Mouse (Mus musculus) MEL-GATA-1-ER (cell line): Measurements from ENCODE around the gene Slc6a17.
A peak's percentile ranks its signal among the peaks of the same experiment; 100 is the strongest.

ENCODE experiments used
- DNase-seq: peaks from one replicate; pipeline ENCODE4 v3.0.0-alpha.2; 2012; ENCODE audit warnings: low read depth; ENCODE audit errors: extremely low read depth

Gene Slc6a17

DNA sequence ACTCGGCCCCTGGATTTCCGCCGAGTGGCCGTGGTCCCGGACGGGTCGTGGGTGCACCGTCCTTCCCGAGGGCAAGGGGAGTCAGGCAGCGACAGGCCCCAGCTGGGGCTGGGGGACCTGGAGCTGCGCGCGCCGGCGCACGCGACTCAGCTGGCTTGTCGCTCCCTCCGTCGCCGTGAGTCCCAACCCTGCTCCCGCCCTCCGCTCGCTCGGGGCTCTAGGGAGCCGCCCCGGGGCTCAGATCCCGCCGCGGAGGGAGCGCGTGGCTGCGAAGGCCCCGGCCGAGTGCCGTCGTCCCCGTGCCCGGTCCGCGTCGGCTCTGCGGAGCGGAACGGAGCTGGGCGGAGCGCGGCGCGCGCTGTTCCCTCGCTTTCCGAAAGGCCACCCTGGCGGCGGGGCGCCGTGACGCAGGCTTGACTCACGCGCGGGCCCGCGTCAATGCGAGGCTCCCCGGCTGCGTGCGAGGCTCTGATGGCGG lies at the start of gene Slc6a17:
Slc6a17 (minus strand) TSS at position 388 of the 478 bp plus-strand sequence.
- DNase-seq, result no peak

DNA sequence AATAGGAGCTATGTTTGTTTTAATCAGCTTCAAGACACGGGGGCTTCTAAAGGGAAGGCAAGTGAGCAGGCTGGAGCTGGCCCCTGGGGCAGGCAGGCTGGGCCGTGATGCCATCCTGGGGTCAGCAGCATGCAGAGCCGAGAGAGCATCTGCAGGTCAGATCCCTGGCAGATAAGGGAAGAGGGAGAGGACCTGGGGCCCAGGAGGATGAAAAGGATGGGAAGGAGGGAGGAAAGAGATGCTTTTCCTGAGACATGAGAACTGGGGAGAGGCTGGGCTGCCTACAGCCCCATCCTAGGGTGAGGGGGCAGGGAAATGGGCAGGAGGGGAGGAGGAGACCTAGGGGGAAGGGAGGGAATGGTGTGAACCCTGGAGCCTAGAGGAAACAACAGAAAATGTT lies 47.5 kb upstream of the Slc6a17 start:
- DNase-seq, result no peak

DNA sequence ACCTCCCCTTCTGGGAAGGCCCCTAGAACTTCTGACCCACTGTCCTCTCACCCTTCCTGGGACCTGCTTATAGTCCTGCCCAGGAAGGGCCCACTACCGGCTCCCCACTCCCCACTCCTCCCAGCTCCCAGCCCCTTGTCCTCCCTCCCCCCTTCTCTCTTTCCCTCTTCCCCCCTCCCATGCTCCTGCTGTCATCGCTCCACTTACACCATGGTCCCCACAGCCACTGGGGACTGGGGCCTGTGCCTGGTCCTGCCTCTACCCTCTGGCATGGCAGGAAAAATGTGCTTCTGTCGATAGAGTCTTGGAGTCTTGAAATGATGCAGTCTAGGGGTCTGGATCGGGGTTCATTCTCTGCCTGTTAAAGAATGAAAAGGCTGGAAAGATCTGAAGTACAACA lies 46.1 kb upstream of the Slc6a17 start:
- no peak for DNase-seq

- no peak for DNase-seq
These were observed 44.8 kb upstream of the Slc6a17 start for GRCm38 (mm10) chr3:107562591-107562990.

- DNase-seq, result no peak
These were observed 44.3 kb upstream of the Slc6a17 start for GRCm38 (mm10) chr3:107562104-107562503.

GRCm38 (mm10) chr3:107559183-107559582 lies 41.4 kb upstream of the Slc6a17 start:
- peak; percentile 7 for DNase-seq

DNA sequence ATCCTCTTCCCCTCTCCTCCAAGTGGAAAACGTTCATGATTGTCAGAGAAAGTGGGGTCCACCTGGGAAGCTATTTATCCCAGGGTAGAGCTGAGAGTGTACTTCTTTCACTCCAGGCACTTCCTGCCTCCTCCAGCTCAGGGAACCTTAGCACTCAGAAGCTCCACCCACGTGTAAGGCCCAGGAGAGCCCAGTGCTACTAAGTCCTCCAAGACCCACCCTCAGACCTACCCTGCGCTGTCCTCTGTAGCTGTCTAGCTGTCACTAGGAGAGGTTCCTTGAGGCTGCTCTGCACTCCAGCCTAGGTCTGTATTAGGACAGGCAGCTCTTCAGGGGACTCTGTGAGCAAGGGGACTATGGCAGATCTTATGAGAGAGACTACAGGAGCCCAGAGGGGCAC lies 40.9 kb upstream of the Slc6a17 start:
- DNase-seq, result no peak

DNA sequence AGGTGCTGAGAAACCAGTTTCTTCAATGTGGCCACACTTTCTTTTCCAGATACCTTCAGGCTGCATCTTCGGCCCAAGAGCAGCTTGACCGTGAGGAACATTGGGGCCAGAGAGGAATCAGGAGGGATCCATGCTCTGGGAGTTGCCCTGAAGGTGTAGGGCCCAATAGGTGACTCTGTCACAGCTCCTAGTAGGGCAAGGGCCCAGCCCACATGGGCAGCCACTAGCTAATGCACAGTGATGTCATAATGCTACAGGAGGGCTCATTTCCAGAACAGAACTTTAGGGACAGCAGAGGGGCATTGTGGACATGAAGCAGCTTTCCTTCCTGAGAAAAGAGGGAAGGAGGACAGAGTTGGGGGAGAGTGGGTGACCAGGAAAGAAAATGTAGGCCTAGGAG lies 37.0 kb upstream of the Slc6a17 start, which contains the start of gene Ubl4b:
Ubl4b (minus strand) TSS at position 232 of the 400 bp plus-strand sequence.
- DNase-seq, result no peak

GRCm38 (mm10) chr3:107550409-107551049 lies 32.7 kb upstream of the Slc6a17 start:
- DNase-seq, result peak; percentile 26

GRCm38 (mm10) chr3:107546956-107547355 lies 29.1 kb upstream of the Slc6a17 start:
- no peak for DNase-seq

- no peak for DNase-seq
These were observed 28.0 kb upstream of the Slc6a17 start for GRCm38 (mm10) chr3:107545716-107546412.

GRCm38 (mm10) chr3:107545278-107545677 lies 27.5 kb upstream of the Slc6a17 start:
- no peak for DNase-seq

DNA sequence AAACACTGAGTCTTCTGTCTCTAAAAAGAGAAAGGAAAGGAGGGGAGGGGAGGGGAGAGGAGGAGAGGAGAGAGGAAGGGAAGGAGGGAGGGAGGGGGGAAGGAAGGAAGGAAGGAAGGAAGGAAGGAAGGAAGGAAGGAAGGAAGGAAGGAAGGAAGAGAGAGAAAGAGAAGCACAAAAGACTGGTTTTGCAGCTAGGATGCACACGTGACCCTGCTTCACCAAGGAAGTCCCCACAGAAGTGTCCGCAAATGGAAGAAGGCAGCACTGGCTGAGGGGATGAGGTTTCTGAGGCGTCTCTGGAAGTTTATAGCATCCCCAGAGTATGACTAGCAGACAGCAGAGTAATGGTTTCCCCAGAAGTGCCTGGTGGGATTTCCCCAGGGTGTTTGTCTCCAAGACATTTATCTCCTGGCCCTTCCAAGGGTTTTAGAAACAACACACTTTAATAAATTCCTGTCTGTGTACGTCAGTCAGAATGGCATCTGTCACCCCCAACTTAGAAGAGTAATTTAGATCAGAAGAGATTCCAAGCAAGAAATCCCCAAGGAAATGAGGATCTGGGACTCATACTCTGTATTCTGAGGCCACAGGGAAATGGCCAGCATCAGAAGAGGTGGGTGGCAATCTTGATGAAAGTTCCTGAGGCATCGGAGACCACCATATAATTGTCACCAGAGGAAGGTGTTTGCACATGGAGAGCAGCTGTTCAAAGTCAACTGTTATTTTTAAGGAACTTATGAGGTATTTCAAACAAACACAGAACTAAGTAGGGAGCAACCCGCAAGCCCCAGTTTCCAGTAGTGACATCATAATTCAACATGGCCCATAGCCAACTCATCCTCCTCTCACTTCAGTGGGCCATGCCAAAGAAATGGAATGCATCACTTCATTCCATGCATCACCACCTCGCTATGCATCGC lies 25.6 kb upstream of the Slc6a17 start:
- no peak for DNase-seq

GRCm38 (mm10) chr3:107542584-107542983 lies 24.8 kb upstream of the Slc6a17 start:
- DNase-seq, result no peak

DNA sequence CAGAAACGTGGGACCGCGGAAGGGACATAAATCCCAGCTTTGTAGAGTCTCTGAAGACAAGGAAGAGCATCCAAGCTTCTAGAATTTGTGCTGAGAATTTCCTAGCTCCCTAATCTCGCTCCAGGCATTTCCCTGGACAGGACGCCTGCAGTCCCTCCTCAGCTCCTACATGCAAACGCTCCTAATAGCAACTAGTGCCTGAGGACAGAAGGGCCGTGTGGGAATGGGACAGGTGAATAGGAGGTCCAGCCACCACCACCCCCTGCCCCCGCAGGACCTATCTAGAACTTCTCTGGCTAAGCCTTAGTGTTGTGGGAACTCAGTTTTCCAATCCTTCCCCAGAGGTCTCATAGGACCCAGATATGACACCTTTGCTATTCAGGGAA lies 19.7 kb upstream of the Slc6a17 start:
- DNase-seq, result no peak

DNA sequence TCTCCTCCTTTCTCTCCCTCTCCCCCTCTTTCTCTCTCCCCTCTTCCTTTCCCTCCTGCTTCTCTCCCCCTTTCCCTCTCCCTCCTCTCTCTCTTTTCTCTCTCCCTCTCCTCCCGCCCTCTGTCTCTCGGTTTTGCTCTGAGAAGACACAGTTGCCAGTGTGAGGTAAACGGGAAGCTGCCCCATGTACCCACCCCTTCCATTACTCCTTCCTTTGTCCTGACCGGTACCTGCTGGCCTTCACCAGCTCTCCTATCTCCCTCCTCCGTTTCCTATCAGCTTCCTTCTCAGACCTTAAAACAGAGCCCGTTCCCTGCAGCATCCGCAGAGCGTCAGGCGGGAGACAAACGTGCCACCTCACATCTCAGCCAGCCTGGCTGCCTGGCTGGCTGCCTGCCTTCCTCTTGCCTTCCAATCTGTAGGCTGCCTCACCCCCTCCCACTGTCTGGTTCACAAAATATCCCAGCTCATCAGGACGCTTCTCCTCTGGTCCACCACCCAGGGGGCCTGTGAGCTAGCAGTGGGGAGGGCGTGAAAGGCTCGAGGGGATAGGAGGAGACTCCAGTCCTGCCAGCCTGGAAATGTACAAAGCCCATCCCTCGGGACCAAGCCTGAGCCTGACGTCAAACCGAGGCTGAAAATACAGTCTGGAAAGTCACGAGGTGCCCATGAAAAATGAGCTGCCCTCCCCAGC lies 19.1 kb upstream of the Slc6a17 start:
- no peak for DNase-seq

DNA sequence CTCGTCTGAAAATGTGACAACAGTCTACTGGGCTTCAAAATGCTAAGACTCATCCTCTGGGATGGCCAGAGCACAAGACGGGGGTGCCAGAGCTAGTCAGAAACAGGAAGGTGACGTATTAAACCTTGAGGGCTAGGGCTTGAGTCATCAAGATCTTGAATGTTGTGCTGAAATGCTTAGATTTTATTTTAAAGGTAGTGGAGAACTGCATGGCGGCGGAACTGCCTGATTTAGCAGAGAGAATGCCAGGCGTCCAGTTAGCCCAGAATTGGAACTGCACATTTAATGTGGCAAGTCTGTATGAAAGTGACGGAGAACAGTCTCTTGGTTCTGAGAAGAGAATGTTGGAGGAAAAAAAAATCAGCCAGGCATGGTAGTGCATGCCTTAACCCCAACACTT lies 17.1 kb upstream of the Slc6a17 start:
- no peak for DNase-seq

DNA sequence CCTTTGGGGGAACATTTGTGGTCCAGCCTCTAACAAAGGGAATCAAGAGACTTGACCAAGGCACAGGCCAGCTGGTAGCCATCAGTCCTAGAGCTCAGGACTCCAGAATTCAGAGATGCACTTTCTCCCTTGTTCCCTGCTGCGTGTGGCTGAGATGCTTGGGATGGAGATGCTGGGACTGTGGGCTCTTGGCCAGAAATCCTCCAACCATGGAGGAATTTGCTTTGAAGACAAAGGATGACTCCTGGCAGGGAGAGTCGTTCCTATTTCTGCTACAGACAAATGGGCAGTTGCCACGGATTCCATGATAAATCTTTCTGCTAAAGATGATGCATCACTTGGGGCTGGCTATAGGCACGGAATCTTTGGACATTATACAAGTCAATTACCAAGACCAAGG lies 15.7 kb upstream of the Slc6a17 start:
- DNase-seq, result no peak

DNA sequence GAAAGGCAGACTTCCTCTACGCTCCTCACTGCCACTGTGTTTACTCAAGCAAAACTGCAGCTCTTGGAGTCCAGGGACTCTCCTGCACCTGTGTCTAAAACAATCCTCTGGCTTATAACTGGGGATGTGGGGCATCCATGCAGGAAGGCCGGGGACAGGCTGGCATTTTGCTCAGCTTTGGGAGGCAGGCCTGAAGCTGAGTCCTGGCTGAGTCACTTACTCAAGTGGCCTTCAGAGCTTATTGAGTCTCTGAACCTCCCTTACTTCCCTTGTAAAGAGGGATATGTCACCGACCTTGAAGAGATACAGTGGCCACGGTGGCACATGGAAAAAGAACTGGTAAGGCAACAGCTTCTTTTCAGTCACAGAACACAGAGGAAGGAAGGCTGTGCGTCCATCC lies 12.8 kb upstream of the Slc6a17 start:
- DNase-seq, result no peak

DNA sequence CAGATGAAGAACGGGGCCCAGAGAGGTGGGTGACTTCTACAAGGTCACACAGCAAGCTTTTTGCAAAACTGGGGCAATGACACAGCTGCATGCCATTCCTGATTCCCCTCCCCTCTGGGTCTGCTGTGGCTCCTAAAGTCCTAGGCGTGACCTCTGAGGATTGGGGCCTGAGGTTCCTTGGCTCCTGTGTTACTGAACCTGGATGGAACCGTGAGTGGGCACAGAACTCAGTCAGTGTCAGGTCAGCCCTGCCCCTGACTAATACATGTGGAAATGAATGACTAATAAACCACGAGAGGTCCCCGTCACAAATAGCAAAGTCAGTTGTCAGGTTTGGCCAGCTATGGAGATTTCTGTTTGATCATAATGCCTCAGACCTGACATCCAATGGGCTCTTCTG lies 11.4 kb upstream of the Slc6a17 start:
- DNase-seq, result no peak

GRCm38 (mm10) chr3:107528401-107529118 lies 10.7 kb upstream of the Slc6a17 start:
- DNase-seq, result no peak
